Mouse (Mus musculus) liver, embryonic 13.5 days (tissue): ENCODE measurements around the gene Cdon. TPM values are rescaled to one million over a fixed set of nuclear protein-coding genes. Genes with fewer than 3 reads are reported as not detected.

Experiments used
- ATAC-seq: fragments of 200-750 bp; cut with Nextera tagmentation; 2 replicates; pipeline ENCODE4 v1.8.0; 2017; ENCODE audit warnings: low read depth, mild to moderate bottlenecking, moderate number of reproducible peaks, moderate library complexity
- DNase-seq: peaks from one replicate; pipeline ENCODE4 v3.0.0; 2022
- H3K27ac ChIP-seq: fragments of 300-500 bp; sonication (generic); 2 replicates; pipeline ENCODE4 v1.5.1; 2015; ENCODE audit warnings: moderate library complexity, mild to moderate bottlenecking, inconsistent platforms
- H3K27me3 ChIP-seq: fragments of 300-500 bp; sonication (generic); 2 replicates; pipeline ENCODE4 v1.6.1; 2015; ENCODE audit warnings: mild to moderate bottlenecking, inconsistent platforms
- H3K36me3 ChIP-seq: fragments of 300-500 bp; sonication (generic); 2 replicates; pipeline ENCODE4 v1.6.1; 2015; ENCODE audit warnings: mild to moderate bottlenecking, inconsistent platforms
- H3K4me1 ChIP-seq: fragments of 300-500 bp; sonication (generic); replicated peaks from 2 replicates; pipeline ENCODE4 v1.6.1; 2015; ENCODE audit warnings: inconsistent platforms
- H3K4me2 ChIP-seq: fragments of 300-500 bp; sonication (generic); 2 replicates; pipeline ENCODE4 v1.6.1; 2015; ENCODE audit warnings: inconsistent platforms, mild to moderate bottlenecking, moderate library complexity
- H3K4me3 ChIP-seq: fragments of 300-500 bp; sonication (generic); replicated peaks from 2 replicates; pipeline ENCODE4 v1.5.1; 2015; ENCODE audit warnings: mild to moderate bottlenecking, inconsistent platforms
- H3K9ac ChIP-seq: fragments of 300-500 bp; sonication (generic); 2 replicates; pipeline ENCODE4 v1.6.1; 2015; ENCODE audit warnings: mild to moderate bottlenecking, inconsistent platforms
- H3K9me3 ChIP-seq: fragments of 300-500 bp; sonication (generic); replicated peaks from 2 replicates; pipeline ENCODE4 v1.6.1; 2016; ENCODE audit warnings: inconsistent platforms
- WGBS: fragments of 180-500 bp; shearing (Covaris S2); methylation state at CpG from one replicate; pipeline ENCODE4 v1.1.7; 2015; ENCODE audit not compliant: insufficient replicate concordance; 5-methylcytosine and 5-hydroxymethylcytosine counted together
- polyA plus RNA-seq: library from polyadenylated mRNA; unstranded; fragments of >200 nt; fragmentation: Nextera tagmentation; extraction: Ambion mirVana; gene quantifications from 2 replicates; pipeline ENCODE4 v1.2.1, GENCODE M21; 2015

Gene Cdon
- polyA plus RNA-seq, 1 experiment from 2014 or later = 0.53 TPM

- Histone ChIP-seq H3K4me2 (no peak overlapping the region), H3K27ac (no peak overlapping the region), H3K27me3 (no peaks in the 10 kb centered on the region), H3K9ac (no peak overlapping the region), H3K4me3 (no peak overlapping the region), H3K4me1 (0 out of 2 replicates have a peak, but pooled peaks cover 1% of the 10 kb centered on the region), H3K36me3 (no peaks in the 10 kb centered on the region), H3K9me3 (no peaks in the 10 kb centered on the region)
- ATAC-seq (no peak), DNase-seq (no peak)
- WGBS = 65% methylated on average over 8 of the region's 8 CpGs
These were observed 17.5 kb downstream of the Cdon start for GRCm38 (mm10) chr9:35438286-35439061.

- DNase-seq (no peak), ATAC-seq (no peak)
- Histone ChIP-seq H3K9ac (no peak overlapping the region), H3K9me3 (no peaks in the 10 kb centered on the region), H3K27ac (no peak overlapping the region), H3K4me2 (no peak overlapping the region), H3K4me1 (0 out of 2 replicates have a peak, but pooled peaks cover 6% of the 10 kb centered on the region), H3K4me3 (no peak overlapping the region), H3K27me3 (no peaks in the 10 kb centered on the region), H3K36me3 (no peaks in the 10 kb centered on the region)
- WGBS = 66% methylated on average over 6 of the region's 6 CpGs
These were observed 18.1 kb downstream of the Cdon start for GRCm38 (mm10) chr9:35439062-35439442.

DNA sequence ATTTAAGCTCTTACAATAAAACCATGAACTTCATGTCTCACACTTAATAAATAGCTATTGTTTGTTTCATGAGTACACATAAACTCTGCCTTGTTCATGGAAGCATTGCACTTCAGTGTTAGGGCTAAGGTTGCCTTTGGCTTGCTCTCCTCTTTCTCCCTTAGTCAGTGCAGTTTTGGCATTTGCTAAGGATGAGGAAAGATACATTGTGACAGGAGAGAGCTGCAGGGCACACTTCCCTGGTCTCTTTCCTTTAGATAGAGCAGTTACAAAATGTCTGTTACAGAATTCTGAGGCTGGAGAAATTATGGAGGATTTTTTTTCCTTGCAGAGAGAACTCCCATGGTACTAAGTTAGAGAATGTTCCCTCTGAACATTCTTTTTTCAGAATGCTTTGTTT is 18.8 kb downstream of the Cdon start:
- Histone ChIP-seq H3K36me3 (no peaks in the 10 kb centered on the region), H3K27ac (no peak overlapping the region), H3K4me1 (0 out of 2 replicates have a peak, but pooled peaks cover 6% of the 10 kb centered on the region), H3K27me3 (no peaks in the 10 kb centered on the region), H3K4me2 (no peak overlapping the region), H3K4me3 (no peak overlapping the region), H3K9me3 (no peaks in the 10 kb centered on the region), H3K9ac (no peak overlapping the region)
- ATAC-seq = no peak
- no peak for DNase-seq

GRCm38 (mm10) chr9:35442476-35442875 is 21.5 kb downstream of the Cdon start:
- Histone ChIP-seq H3K9ac (no peak overlapping the region), H3K9me3 (no peaks in the 10 kb centered on the region), H3K4me1 (0 out of 2 replicates have a peak, but pooled peaks cover 6% of the 10 kb centered on the region), H3K36me3 (no peaks in the 10 kb centered on the region), H3K27ac (no peak overlapping the region), H3K27me3 (no peaks in the 10 kb centered on the region), H3K4me2 (no peak overlapping the region), H3K4me3 (no peak overlapping the region)
- ATAC-seq = no peak
- 17% methylated on average over 5 of the region's 5 CpGs for WGBS
- DNase-seq = no peak

DNA sequence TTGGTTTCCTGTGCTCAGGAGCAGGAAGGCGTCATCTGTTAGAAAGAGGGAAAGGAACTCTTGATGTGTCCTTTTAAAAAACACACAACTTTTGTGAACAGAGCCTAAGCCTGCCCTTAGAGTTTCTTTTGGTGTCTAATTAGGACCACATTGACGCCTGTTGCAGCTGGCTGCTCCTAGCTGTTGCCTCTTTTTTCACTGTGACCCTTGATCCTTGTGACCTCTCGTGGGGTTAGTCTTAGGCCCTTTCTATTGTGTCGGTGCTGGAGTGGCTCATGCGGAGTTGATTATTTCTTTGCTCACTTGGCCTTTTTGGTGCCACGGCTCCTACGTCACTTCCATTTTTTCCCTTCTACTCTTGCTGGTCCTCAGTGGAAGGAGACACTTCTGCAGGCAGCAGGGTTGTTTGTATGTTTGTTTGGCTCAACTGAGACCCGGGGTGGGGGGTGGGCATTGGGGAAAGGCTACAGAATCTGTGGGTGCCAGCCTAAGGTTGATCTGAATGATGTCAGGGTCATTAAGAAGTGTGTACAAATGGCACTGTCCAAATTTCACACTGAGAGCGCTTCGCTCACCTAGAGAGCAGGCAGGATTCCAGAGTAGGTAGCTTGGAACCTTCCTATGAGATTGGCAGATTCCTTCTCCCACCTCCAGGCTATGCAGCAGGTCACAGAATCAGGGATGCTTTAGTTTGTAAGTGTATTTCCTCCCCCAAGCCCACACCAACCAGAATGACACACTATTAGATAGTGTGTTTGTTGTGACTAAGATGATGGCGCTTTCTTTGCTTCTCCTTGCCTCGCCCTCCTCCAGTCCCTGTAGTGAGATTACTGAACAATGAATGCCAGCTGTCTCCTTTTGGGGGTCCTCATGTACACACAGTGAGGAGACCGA is 22.9 kb downstream of the Cdon start:
- no peak overlapping the region for H3K9ac ChIP-seq
- H3K27ac ChIP-seq = no peak overlapping the region
- H3K4me1 ChIP-seq = 0 out of 2 replicates have a peak, but pooled peaks cover 6% of the 10 kb centered on the region
- ATAC-seq = no peak
- 64% methylated on average over 13 of the region's 13 CpGs for WGBS
- no peaks in the 10 kb centered on the region for H3K36me3 ChIP-seq
- H3K27me3 ChIP-seq = no peaks in the 10 kb centered on the region
- no peak overlapping the region for H3K4me2 ChIP-seq
- no peak for DNase-seq
- H3K4me3 ChIP-seq = no peak overlapping the region
- H3K9me3 ChIP-seq = no peaks in the 10 kb centered on the region

DNA sequence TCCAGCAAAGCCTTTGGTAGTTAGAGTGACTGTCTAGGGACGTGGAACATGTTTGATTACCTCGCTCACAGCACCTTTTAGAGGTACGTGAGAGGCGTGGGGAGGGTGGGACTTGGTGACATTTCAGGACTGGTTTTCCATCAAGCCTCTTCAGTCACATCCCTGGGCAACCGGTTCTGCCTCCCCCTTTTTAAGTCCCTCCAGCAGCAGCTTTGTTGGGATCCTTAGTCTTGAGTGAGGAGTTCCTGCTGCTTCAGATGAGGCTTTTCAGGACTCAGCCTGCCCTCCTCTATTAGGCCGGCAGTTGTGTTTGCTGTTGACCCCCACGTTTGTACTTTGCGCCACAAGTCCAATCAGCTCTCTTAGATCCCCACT is 23.6 kb downstream of the Cdon start:
- ATAC-seq (no peak), DNase-seq (no peak)
- Histone ChIP-seq H3K27me3 (no peaks in the 10 kb centered on the region), H3K36me3 (no peaks in the 10 kb centered on the region), H3K4me2 (no peak overlapping the region), H3K4me3 (no peak overlapping the region), H3K9ac (no peak overlapping the region), H3K4me1 (0 out of 2 replicates have a peak, but pooled peaks cover 6% of the 10 kb centered on the region), H3K9me3 (no peaks in the 10 kb centered on the region), H3K27ac (no peak overlapping the region)
- WGBS = 54% methylated on average over 8 of the region's 8 CpGs

GRCm38 (mm10) chr9:35446916-35447315 is 26.0 kb downstream of the Cdon start:
- no peak for ATAC-seq
- no peak for DNase-seq
- WGBS = 43% methylated on average over 4 of the region's 4 CpGs
- Histone ChIP-seq H3K9me3 (no peaks in the 10 kb centered on the region), H3K36me3 (no peaks in the 10 kb centered on the region), H3K27me3 (no peaks in the 10 kb centered on the region), H3K4me1 (0 out of 2 replicates have a peak, but pooled peaks cover 6% of the 10 kb centered on the region), H3K27ac (no peak overlapping the region), H3K9ac (no peak overlapping the region), H3K4me2 (no peak overlapping the region), H3K4me3 (no peak overlapping the region)

DNA sequence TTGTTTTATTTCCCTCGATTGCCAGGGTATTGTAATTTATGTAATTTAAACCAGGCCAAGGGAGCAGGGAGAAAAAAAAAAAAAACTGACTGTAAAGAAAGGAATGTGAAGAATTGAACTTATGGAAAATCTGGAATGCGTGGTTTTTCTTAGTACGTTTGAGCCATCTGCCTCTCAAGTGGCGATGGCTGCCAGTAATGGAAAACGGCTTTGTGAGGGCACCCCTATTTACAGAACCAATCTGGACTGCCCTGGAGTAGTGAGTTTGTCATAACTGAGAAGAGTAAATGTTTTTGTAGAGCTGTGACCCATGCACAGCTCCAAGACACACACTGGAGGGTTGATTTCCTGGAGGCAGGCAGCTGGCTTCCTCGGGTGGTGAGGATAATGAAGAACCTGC is 32.4 kb downstream of the Cdon start:
- Histone ChIP-seq H3K27me3 (no peaks in the 10 kb centered on the region), H3K27ac (no peak overlapping the region), H3K9me3 (no peaks in the 10 kb centered on the region), H3K36me3 (no peaks in the 10 kb centered on the region), H3K4me3 (no peak overlapping the region), H3K9ac (no peak overlapping the region), H3K4me2 (no peak overlapping the region), H3K4me1 (no peaks in the 10 kb centered on the region)
- DNase-seq (no peak), ATAC-seq (no peak)
- 63% methylated on average over 6 of the region's 6 CpGs for WGBS

- no peaks in the 10 kb centered on the region for H3K36me3 ChIP-seq
- no peaks in the 10 kb centered on the region for H3K9me3 ChIP-seq
- H3K4me1 ChIP-seq = no peaks in the 10 kb centered on the region
- H3K27me3 ChIP-seq = no peaks in the 10 kb centered on the region
- no peak overlapping the region for H3K4me2 ChIP-seq
- no peak overlapping the region for H3K27ac ChIP-seq
- no peak overlapping the region for H3K4me3 ChIP-seq
- no peak overlapping the region for H3K9ac ChIP-seq
- WGBS = 34% methylated on average over 8 of the region's 8 CpGs
- DNase-seq (no peak), ATAC-seq (no peak)
These were observed 38.7 kb downstream of the Cdon start for GRCm38 (mm10) chr9:35459594-35459993.

DNA sequence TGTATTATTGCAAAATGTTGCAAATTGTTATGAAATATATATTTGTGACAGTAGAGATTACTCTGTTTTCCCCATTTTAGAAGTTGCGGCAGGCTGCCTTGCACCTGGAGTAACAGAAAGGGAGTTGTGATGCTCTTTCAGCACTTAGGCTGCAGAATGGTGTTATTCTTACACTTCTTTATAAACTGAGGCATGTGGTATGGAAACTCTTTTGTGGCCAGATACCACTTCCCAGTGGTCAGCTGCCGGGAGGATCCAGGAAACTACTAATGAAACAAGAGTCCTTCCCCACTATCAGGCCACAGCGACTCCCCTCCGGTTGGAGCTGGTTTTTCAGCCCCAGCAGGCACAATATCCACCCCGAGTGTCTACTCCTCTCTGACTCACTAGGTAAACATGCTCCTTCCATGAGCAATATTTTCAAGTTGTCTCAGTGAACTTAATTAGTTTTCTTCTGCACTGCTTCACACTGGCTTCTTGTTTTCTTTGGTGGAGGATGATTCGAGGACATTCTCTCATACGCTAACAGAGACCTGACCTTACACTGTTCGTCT is 46.4 kb downstream of the Cdon start:
- no peaks in the 10 kb centered on the region for H3K9me3 ChIP-seq
- 42% methylated on average over 8 of the region's 8 CpGs for WGBS
- H3K36me3 ChIP-seq = no peaks in the 10 kb centered on the region
- H3K27me3 ChIP-seq = no peaks in the 10 kb centered on the region
- H3K4me1 ChIP-seq = no peaks in the 10 kb centered on the region
- ATAC-seq (no peak), DNase-seq (no peak)
- H3K9ac ChIP-seq = no peak overlapping the region
- no peak overlapping the region for H3K4me3 ChIP-seq
- H3K4me2 ChIP-seq = no peak overlapping the region
- H3K27ac ChIP-seq = no peak overlapping the region

GRCm38 (mm10) chr9:35468913-35469312 is 48.0 kb downstream of the Cdon start:
- Histone ChIP-seq H3K4me2 (no peak overlapping the region), H3K4me1 (no peaks in the 10 kb centered on the region), H3K9me3 (no peaks in the 10 kb centered on the region), H3K9ac (no peak overlapping the region), H3K27me3 (no peaks in the 10 kb centered on the region), H3K36me3 (no peaks in the 10 kb centered on the region), H3K4me3 (no peak overlapping the region), H3K27ac (no peak overlapping the region)
- no peak for DNase-seq
- no peak for ATAC-seq
